Mouse (Mus musculus) liver, embryonic 14.5 days (tissue): ENCODE data around the gene Porcn. TPM values are rescaled to one million over a fixed set of nuclear protein-coding genes. Genes with fewer than 3 reads are reported as not detected.

ENCODE experiments used
- ATAC-seq: fragments of 200-750 bp; cut with Nextera tagmentation; 2 replicates; pipeline ENCODE4 v1.8.0; 2017; ENCODE audit warnings: moderate number of reproducible peaks, mild to moderate bottlenecking, moderate library complexity; ENCODE audit not compliant: insufficient read depth
- DNase-seq, 3 experiments: peaks; one replicate each; pipeline ENCODE4 v3.0.0-alpha.2; 2012 to 2013; ENCODE audit warnings: low read depth in 3 of 3, low spot score in 3 of 3
- H3K27ac ChIP-seq: fragments of 300-500 bp; sonication (generic); 2 replicates; pipeline ENCODE4 v1.5.1; 2014; ENCODE audit warnings: moderate library complexity, mild to moderate bottlenecking, control low read depth, inconsistent platforms
- H3K27me3 ChIP-seq: fragments of 300-500 bp; sonication (generic); 2 replicates; pipeline ENCODE4 v1.6.1; 2014; ENCODE audit warnings: mild to moderate bottlenecking, low read length, moderate library complexity; ENCODE audit not compliant: control insufficient read depth, insufficient read depth
- H3K36me3 ChIP-seq: fragments of 300-500 bp; sonication (generic); replicated peaks from 2 replicates; pipeline ENCODE4 v1.6.1; 2014; ENCODE audit warnings: low read depth; ENCODE audit not compliant: control insufficient read depth, insufficient read depth
- H3K4me1 ChIP-seq, 2 experiments: fragments of 200-500 bp in 1 of 2; fragments of 300-500 bp in 1 of 2; sonication (generic) in 1 of 2; replicated peaks; 2 replicates each; pipeline ENCODE4 v1.6.1; 2012 to 2014; ENCODE audit warnings: antibody characterized with exemption in 1 of 2, inconsistent platforms in 1 of 2, low read length in 1 of 2; ENCODE audit not compliant: control insufficient read depth in 2 of 2, insufficient read depth in 2 of 2
- H3K4me2 ChIP-seq: fragments of 300-500 bp; sonication (generic); 2 replicates; pipeline ENCODE4 v1.6.1; 2014; ENCODE audit warnings: low read depth, mild to moderate bottlenecking, control low read depth, moderate library complexity
- H3K4me3 ChIP-seq, 2 experiments: fragments of 200-500 bp in 1 of 2; fragments of 300-500 bp in 1 of 2; sonication (generic) in 1 of 2; 2 replicates each; pipeline ENCODE4 v1.5.1; 2012 to 2014; ENCODE audit warnings: low read depth in 2 of 2, low read length in 2 of 2, mild to moderate bottlenecking in 2 of 2, control low read depth in 1 of 2, inconsistent platforms in 1 of 2, moderate library complexity in 1 of 2; ENCODE audit not compliant: insufficient read depth in 1 of 2
- H3K9ac ChIP-seq: fragments of 300-500 bp; sonication (generic); replicated peaks from 2 replicates; pipeline ENCODE4 v1.6.1; 2014; ENCODE audit warnings: mild to moderate bottlenecking, control low read depth, moderate library complexity
- H3K9me3 ChIP-seq: fragments of 300-500 bp; sonication (generic); 2 replicates; pipeline ENCODE4 v1.6.1; 2016; ENCODE audit warnings: low read length, mixed read lengths; ENCODE audit not compliant: control insufficient read depth
- CTCF ChIP-seq: IDR thresholded peaks from 2 replicates; pipeline ENCODE4 v1.5.1; 2016; ENCODE audit warnings: antibody characterized with exemption, low read depth, control low read depth
- EP300 ChIP-seq: IDR thresholded peaks from 2 replicates; pipeline ENCODE4 v1.6.1; 2016; ENCODE audit warnings: antibody characterized with exemption, low read depth
- WGBS: fragments of 180-500 bp; shearing (Covaris S2); extraction: QIAGEN DNeasy Blood & Tissue Kit; methylation state at CpG from one replicate; pipeline ENCODE4 v1.1.7; 2014; ENCODE audit not compliant: insufficient replicate concordance; 5-methylcytosine and 5-hydroxymethylcytosine counted together
- polyA plus RNA-seq, 2 experiments: library from polyadenylated mRNA; depleted of rRNA in 1 of 2; stranded (reverse) in 1 of 2; unstranded in 1 of 2; fragments of >200 nt; fragmentation: Nextera tagmentation in 1 of 2; extraction: Ambion mirVana in 1 of 2; gene quantifications; 2 replicates each; pipeline versions ENCODE4 v1.2.1 to v1.2.3; 2012 to 2014

Porcn gene
- polyA plus RNA-seq (2012; rRNA removed) (1.2 and 1.3 TPM in 2 replicates), polyA plus RNA-seq (2014; fragmentation: Nextera tagmentation; extraction: Ambion mirVana) (0.53 and 0.86 TPM in 2 replicates)

- H3K36me3 ChIP-seq: no peaks in the 10 kb centered on the region
- H3K9ac ChIP-seq: no peak within 1 kb of the TSS
- peak; percentile 92 for ATAC-seq
- peaks cover 0 to 5% of the 10 kb centered on the region in 2 experiments; a peak in 1 of 4 replicates for H3K4me1 ChIP-seq
- H3K9me3 ChIP-seq: no peaks in the 10 kb centered on the region
- TF ChIP-seq CTCF (no peak), EP300 (no peak)
- H3K4me3 ChIP-seq: peak within 1 kb of the TSS; percentile 49 to 51
- H3K4me2 ChIP-seq: peak within 1 kb of the TSS; percentile 74
- WGBS: 6% methylated on average over 46 of the region's 46 CpGs
- H3K27me3 ChIP-seq: no peaks in the 10 kb centered on the region; the same call in 1 of the 2 replicates
- H3K27ac ChIP-seq: no peak within 1 kb of the TSS
- DNase-seq: peak; percentile 47 to 54 (median 51)
Observed at GRCm38 (mm10) chrX:8206015-8206693, at the start of gene Porcn. Gene Porcn, minus strand, starts transcription at chrX:8206525.

- H3K4me1 ChIP-seq: peaks cover 0 to 6% of the 10 kb centered on the region in 2 experiments; a peak in 2 of 4 replicates
- H3K4me3 ChIP-seq: no peak overlapping the region
- no peak overlapping the region for H3K27ac ChIP-seq
- no peak overlapping the region for H3K9ac ChIP-seq
- no peaks in the 10 kb centered on the region for H3K27me3 ChIP-seq
- no peak for ATAC-seq
- DNase-seq: no peak
- TF ChIP-seq CTCF (no peak), EP300 (no peak)
- no peak overlapping the region for H3K4me2 ChIP-seq
- H3K36me3 ChIP-seq: no peaks in the 10 kb centered on the region
- no peaks in the 10 kb centered on the region for H3K9me3 ChIP-seq
- 31% methylated on average over 3 of the region's 6 CpGs for WGBS
Observed at GRCm38 (mm10) chrX:8255807-8256206, 49.5 kb upstream of the Porcn start.

- TF ChIP-seq EP300 (no peak), CTCF (no peak)
- Histone ChIP-seq H3K36me3 (no peaks in the 10 kb centered on the region; the same call in 1 of the 2 replicates), H3K4me3 (no peak overlapping the region), H3K4me2 (no peak overlapping the region), H3K9ac (no peak overlapping the region), H3K27ac (no peak overlapping the region), H3K27me3 (no peaks in the 10 kb centered on the region), H3K4me1 (peaks cover 0 to 7% of the 10 kb centered on the region in 2 experiments; a peak in 2 of 4 replicates), H3K9me3 (no peaks in the 10 kb centered on the region)
- ATAC-seq (no peak), DNase-seq (no peak)
- WGBS: 81% methylated on average over 2 of the region's 2 CpGs
Observed at GRCm38 (mm10) chrX:8253711-8254110, 47.4 kb upstream of the Porcn start.

- H3K9me3 ChIP-seq: no peaks in the 10 kb centered on the region
- H3K4me2 ChIP-seq: peak within 1 kb of the TSS; percentile 74
- peak; percentile 92 for ATAC-seq
- peaks cover 0 to 7% of the 10 kb centered on the region in 2 experiments; a peak in 2 of 4 replicates for H3K4me1 ChIP-seq
- no peaks in the 10 kb centered on the region; the same call in 1 of the 2 replicates for H3K36me3 ChIP-seq
- peak; percentile 85 to 90 (median 86) for DNase-seq
- no peak for TF ChIP-seq EP300
- no peak for TF ChIP-seq CTCF
- 8% methylated on average over 45 of the region's 45 CpGs for WGBS
- peak within 1 kb of the TSS; percentile 85 to 97 for H3K4me3 ChIP-seq
- H3K9ac ChIP-seq: peak within 1 kb of the TSS; percentile 79
- H3K27me3 ChIP-seq: no peaks in the 10 kb centered on the region
- H3K27ac ChIP-seq: peak within 1 kb of the TSS; percentile 71
Observed at GRCm38 (mm10) chrX:8252334-8253285, 46.3 kb upstream of the Porcn start, which contains the start of gene Ftsj1. Gene Ftsj1, minus strand, starts transcription at chrX:8252406.
